Mouse (Mus musculus): ENCODE measurements around the gene Klf5.

The Klf5 gene

DNA sequence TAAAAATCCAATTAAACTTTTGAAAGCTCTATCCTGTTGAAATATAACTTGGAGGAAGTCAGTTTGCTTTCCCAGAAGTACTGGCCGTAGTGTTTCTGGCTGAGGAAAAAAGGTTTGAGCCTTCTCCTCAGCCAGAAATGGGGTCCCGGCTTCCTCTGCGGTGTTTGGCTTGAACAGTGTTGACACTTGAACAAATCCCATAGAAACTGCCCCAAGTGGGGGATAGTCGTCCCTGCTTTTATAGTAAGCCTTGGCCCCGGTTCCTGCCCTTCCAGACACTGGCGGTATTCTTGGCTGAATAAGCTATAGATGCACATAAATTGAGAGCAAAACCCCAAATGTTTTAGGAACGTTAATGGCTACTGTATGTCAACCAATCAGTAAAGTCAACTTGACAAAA is 11.9 kb downstream of the Klf5 start:
- in situ Hi-C loops (cut with MboI), result no loop called here

- in situ Hi-C loops (cut with MboI), result no loop called here
These were observed 14.6 kb downstream of the Klf5 start for GRCm38 (mm10) chr14:99313062-99313461.

- in situ Hi-C loops (cut with MboI), result no loop called here
These were observed 17.8 kb downstream of the Klf5 start for GRCm38 (mm10) chr14:99316275-99316674.

GRCm38 (mm10) chr14:99320736-99321135 is 22.2 kb downstream of the Klf5 start:
- in situ Hi-C loops (cut with MboI), result no loop called here

GRCm38 (mm10) chr14:99323376-99323775 is 24.9 kb downstream of the Klf5 start:
- in situ Hi-C loops (cut with MboI), result no loop called here

DNA sequence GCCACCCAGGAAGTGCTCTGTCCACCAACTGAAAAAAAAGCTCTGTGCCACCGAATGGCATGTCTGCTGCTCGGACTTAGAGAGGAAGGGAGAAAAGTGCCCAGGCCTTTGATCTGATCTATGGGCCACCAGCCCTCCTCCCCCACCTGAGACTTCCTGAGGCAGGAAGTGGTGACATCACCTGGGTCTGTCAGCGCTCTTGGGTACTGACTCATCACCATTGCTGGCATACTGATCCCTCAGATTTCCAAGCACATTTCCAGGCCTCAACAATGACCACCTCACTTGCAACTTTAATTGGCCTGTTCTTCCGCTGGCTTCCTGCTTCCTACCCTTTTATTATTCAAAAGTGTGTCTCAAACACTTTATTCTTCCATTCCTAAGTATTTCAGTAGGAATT is 26.0 kb downstream of the Klf5 start:
- in situ Hi-C loops (cut with MboI), result no loop called here

DNA sequence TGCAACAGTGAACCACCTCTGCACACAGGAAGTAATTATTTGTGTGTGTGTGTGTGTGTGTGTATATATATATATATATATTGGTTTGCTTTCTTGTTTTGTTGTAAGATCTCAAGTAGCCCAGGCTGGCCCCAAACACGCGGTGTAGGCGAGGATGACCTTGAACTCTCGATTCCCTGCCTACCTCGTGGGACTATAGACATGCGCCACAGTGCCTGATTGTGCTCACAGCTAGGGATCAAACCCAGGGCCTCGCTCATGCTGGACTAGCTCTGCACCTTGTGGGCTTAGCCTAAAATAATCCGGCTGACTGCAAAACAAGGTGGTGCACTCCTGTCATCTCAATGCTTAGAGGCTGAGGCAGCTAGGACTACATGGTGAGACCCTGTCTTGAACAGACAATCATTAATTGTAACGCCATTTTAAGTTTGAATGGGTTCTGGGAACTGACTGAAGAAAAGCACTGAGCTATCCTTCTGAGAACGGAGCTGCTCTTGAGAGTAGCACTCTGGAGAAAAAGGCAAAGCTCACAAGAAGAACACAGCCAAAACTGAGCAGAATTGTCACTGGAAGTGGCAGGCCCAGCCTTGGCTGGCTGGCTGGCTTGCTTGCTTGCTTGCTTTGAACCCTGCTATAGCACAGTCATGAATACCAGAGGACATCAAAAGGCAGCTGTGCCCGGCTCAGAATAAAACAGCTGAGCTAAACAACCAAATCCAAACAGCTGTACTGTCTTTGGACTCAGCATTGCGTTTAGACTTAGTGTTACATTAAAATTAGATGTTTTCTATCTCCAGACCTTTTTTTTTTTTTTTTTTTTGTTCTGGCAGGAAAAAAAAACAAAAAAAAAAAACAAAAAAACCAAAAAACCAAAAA is 27.3 kb downstream of the Klf5 start:
- in situ Hi-C loops (cut with MboI), result no loop called here

- in situ Hi-C loops (cut with MboI), result no loop called here
These were observed 38.1 kb downstream of the Klf5 start for GRCm38 (mm10) chr14:99336598-99336997.

DNA sequence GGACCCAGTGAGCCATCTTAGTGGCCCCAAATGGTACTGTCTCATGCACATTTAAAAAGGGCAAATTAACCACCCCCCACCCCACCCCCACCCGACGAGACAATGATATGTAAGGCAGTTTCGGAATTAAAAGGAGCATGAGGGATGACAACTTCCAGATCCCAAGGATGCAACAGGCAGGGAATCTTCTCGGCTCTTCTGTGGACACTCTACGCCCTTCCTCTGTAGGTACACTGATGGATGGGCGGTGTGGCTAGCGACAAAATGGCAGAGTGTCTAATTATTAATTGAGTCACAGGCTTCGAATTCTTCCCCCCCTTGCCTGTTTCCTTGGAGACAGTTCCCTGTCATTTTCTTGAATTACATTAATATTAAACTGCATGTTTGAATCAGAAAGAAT is 40.5 kb downstream of the Klf5 start:
- in situ Hi-C loops (cut with MboI), result no loop called here

DNA sequence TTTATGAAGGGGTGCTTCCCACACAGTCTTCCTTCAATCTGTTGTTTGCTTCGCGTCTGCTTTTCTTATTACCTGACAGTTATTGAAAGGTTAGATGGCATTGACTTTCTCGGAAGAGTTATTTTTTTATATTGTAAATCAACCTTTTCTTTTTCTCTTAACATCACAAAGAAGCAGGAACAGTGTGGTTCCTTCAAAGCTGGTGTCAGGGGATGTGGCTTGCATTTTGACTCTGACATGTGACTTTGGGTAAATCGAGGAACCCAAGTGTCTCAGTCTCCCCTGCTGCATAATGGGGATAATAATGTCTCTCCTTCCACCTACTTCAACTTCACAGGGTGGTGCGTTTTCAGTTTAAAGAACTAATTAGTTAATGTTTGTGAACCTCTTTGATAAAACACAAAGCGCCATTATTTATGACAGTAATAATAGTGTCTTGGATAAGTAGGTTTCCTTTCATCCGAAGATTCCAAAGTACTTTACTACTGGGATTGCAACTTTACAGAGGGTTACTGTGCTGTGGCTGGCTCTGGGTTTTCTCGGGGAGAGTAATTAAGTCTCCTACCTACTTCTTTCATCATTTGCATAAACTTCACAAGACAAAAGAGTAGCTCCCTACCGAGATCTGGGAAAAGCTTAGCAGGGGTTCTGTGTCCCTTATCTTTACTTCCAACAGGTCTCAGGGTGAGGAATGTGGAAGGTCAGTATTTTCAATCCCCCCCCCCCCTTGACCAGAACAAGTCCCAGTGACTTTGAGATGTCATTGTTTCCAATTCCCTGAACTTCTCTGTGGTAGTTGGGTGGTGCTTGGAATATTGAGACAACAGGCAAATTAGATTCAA is 41.4 kb downstream of the Klf5 start:
- in situ Hi-C loops (cut with MboI), result no loop called here

GRCm38 (mm10) chr14:99340703-99341102 is 42.2 kb downstream of the Klf5 start:
- in situ Hi-C loops (cut with MboI), result no loop called here

DNA sequence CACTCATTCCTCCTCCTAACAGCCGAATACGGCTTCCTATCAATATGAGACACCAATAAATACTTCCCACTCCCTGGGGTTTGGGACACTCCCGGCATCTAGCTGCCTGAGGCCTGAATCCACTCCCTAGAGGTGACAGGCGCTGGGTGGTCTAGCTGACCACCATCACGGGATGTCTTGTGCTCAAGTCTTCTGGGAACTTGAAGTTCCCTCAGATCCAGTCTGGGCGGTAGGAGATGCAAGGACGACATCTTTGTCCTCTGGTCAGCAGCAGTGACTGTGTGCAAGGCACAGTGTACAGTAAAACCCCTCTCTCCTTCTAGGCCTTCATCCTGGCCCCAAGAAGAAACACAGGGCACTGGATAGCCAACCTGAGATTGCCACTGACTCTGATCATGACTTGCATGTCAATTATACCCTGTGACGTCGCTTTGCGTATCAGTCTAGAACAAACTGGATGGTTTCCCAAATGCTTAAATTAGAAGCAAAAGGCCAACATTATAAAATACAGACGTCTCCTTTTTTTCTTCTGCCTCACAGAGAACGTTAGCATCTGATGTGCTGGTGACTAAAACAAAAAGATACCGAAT is 49.8 kb downstream of the Klf5 start:
- in situ Hi-C loops (cut with MboI), result no loop called here

GRCm38 (mm10) chr14:99349606-99350005 is 51.1 kb downstream of the Klf5 start:
- in situ Hi-C loops (cut with MboI), result no loop called here

- in situ Hi-C loops (cut with MboI), result no loop called here
These were observed 54.5 kb downstream of the Klf5 start for GRCm38 (mm10) chr14:99352989-99353388.

GRCm38 (mm10) chr14:99354046-99354445 is 55.6 kb downstream of the Klf5 start:
- in situ Hi-C loops (cut with MboI), result no loop called here

- in situ Hi-C loops (cut with MboI), result no loop called here
These were observed 56.5 kb downstream of the Klf5 start for GRCm38 (mm10) chr14:99354761-99355609.

- in situ Hi-C loops (cut with MboI), result no loop called here
These were observed 57.0 kb downstream of the Klf5 start for GRCm38 (mm10) chr14:99355610-99355870.

- in situ Hi-C loops (cut with MboI), result no loop called here
These were observed 64.5 kb downstream of the Klf5 start for GRCm38 (mm10) chr14:99362956-99363355.

DNA sequence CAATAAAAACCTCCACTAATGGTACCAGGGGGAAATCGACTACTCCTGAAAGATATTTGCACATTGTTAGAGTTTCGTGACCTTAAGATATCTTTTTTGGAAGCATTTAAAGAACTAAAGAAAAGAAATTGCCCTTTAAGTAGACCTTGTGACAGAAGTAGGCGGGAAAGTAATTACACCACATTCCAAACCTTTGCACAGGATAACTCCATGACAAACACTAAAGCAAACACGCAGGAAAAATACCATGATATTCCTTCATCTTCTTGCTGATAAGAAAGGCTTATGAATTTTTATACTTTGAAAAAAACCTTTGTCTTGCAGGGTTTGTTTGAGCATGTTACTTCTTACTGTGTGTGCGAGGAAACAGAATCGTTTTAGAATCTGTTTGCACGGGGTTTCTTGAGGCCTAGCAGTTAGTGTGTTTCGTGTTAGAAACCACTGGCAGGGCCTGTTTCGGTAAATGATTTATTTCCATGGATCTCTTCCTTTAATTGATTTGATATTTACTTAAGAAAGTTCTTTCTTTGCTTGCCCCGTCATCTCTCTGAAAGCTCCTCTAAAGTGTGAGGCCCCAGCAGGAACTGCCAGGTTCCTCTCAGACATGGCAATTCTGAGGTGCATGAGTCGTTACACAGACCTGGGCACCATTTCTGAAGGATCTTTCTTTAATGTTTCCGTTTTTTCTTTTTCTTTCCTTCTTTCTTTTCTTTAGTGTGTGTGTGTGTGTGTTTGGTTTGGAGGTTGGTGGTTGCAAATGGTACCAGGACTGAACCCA is 65.7 kb downstream of the Klf5 start:
- in situ Hi-C loops (cut with MboI), result no loop called here

Measured in mature B cell (primary cell).